Mouse (Mus musculus): Measurements from ENCODE around the gene Gata2. TPM values are rescaled to one million over a fixed set of nuclear protein-coding genes. Genes with fewer than 3 reads are reported as not detected.

The Gata2 gene
- polyA plus RNA-seq, 1 experiment from 2014 or later, result 5.5 TPM

- ATAC-seq (ENCODE audit: insufficient read depth, low FRiP score), result no peak
- WGBS, result 32% methylated on average over 7 of the region's 7 CpGs
- Histone ChIP-seq H3K4me2 (ENCODE audit: low read depth, low read length) (no peak overlapping the region), H3K4me3 (replicated peaks; ENCODE audit: low read length) (no peak overlapping the region), H3K36me3 (ENCODE audit: control insufficient read depth, insufficient read depth, low read length) (no peaks in the 10 kb centered on the region), H3K27me3 (ENCODE audit: control insufficient read depth, insufficient read depth, low read length) (peaks cover 67% of the 10 kb centered on the region), H3K9ac (ENCODE audit: low read length) (no peak overlapping the region), H3K27ac (ENCODE audit: low read length) (no peak overlapping the region), H3K9me3 (replicated peaks; ENCODE audit: control insufficient read depth, low read length) (no peaks in the 10 kb centered on the region), H3K4me1 (ENCODE audit: control insufficient read depth, insufficient read depth, low read length) (peaks cover 11% of the 10 kb centered on the region; the same call in 1 of the 2 replicates)
These were observed 11.7 kb downstream of the Gata2 start for GRCm38 (mm10) chr6:88205386-88205700.

- no peak overlapping the region for H3K9ac ChIP-seq (ENCODE audit: low read length)
- H3K36me3 ChIP-seq (ENCODE audit: control insufficient read depth, insufficient read depth, low read length), result no peaks in the 10 kb centered on the region
- no peak for ATAC-seq (ENCODE audit: insufficient read depth, low FRiP score)
- WGBS, result 30% methylated on average over 9 of the region's 9 CpGs
- H3K4me3 ChIP-seq (replicated peaks; ENCODE audit: low read length), result no peak overlapping the region
- no peaks in the 10 kb centered on the region for H3K9me3 ChIP-seq (replicated peaks; ENCODE audit: control insufficient read depth, low read length)
- peaks cover 11% of the 10 kb centered on the region; the same call in 1 of the 2 replicates for H3K4me1 ChIP-seq (ENCODE audit: control insufficient read depth, insufficient read depth, low read length)
- H3K4me2 ChIP-seq (ENCODE audit: low read depth, low read length), result no peak overlapping the region
- H3K27me3 ChIP-seq (ENCODE audit: control insufficient read depth, insufficient read depth, low read length), result peaks cover 61% of the 10 kb centered on the region
- no peak overlapping the region for H3K27ac ChIP-seq (ENCODE audit: low read length)
These were observed 12.2 kb downstream of the Gata2 start for GRCm38 (mm10) chr6:88205937-88206336.

GRCm38 (mm10) chr6:88206566-88206965, 12.9 kb downstream of the Gata2 start:
- Histone ChIP-seq H3K9me3 (replicated peaks; ENCODE audit: control insufficient read depth, low read length) (no peaks in the 10 kb centered on the region), H3K27me3 (ENCODE audit: control insufficient read depth, insufficient read depth, low read length) (peaks cover 55% of the 10 kb centered on the region), H3K36me3 (ENCODE audit: control insufficient read depth, insufficient read depth, low read length) (no peaks in the 10 kb centered on the region), H3K4me2 (ENCODE audit: low read depth, low read length) (no peak overlapping the region), H3K27ac (ENCODE audit: low read length) (no peak overlapping the region), H3K4me3 (replicated peaks; ENCODE audit: low read length) (no peak overlapping the region), H3K9ac (ENCODE audit: low read length) (no peak overlapping the region), H3K4me1 (ENCODE audit: control insufficient read depth, insufficient read depth, low read length) (peaks cover 11% of the 10 kb centered on the region; the same call in 1 of the 2 replicates)
- 48% methylated on average over 7 of the region's 7 CpGs for WGBS
- ATAC-seq (ENCODE audit: insufficient read depth, low FRiP score), result no peak

GRCm38 (mm10) chr6:88207403-88208033, 13.8 kb downstream of the Gata2 start:
- Histone ChIP-seq H3K4me2 (ENCODE audit: low read depth, low read length) (no peak overlapping the region), H3K4me1 (ENCODE audit: control insufficient read depth, insufficient read depth, low read length) (peaks cover 11% of the 10 kb centered on the region; the same call in 1 of the 2 replicates), H3K4me3 (replicated peaks; ENCODE audit: low read length) (no peak overlapping the region), H3K27me3 (ENCODE audit: control insufficient read depth, insufficient read depth, low read length) (peaks cover 45% of the 10 kb centered on the region), H3K9ac (ENCODE audit: low read length) (no peak overlapping the region), H3K9me3 (replicated peaks; ENCODE audit: control insufficient read depth, low read length) (no peaks in the 10 kb centered on the region), H3K27ac (ENCODE audit: low read length) (no peak overlapping the region), H3K36me3 (ENCODE audit: control insufficient read depth, insufficient read depth, low read length) (no peaks in the 10 kb centered on the region)
- ATAC-seq (ENCODE audit: insufficient read depth, low FRiP score), result no peak
- 87% methylated on average over 10 of the region's 10 CpGs for WGBS

GRCm38 (mm10) chr6:88208321-88208720, 14.6 kb downstream of the Gata2 start:
- peaks cover 10% of the 10 kb centered on the region; the same call in 1 of the 2 replicates for H3K4me1 ChIP-seq (ENCODE audit: control insufficient read depth, insufficient read depth, low read length)
- H3K9me3 ChIP-seq (replicated peaks; ENCODE audit: control insufficient read depth, low read length), result no peaks in the 10 kb centered on the region
- no peak for ATAC-seq (ENCODE audit: insufficient read depth, low FRiP score)
- H3K9ac ChIP-seq (ENCODE audit: low read length), result no peak overlapping the region
- peaks cover 39% of the 10 kb centered on the region for H3K27me3 ChIP-seq (ENCODE audit: control insufficient read depth, insufficient read depth, low read length)
- no peak overlapping the region for H3K4me3 ChIP-seq (replicated peaks; ENCODE audit: low read length)
- no peak overlapping the region for H3K27ac ChIP-seq (ENCODE audit: low read length)
- H3K36me3 ChIP-seq (ENCODE audit: control insufficient read depth, insufficient read depth, low read length), result no peaks in the 10 kb centered on the region
- WGBS, result 89% methylated on average over 3 of the region's 3 CpGs
- no peak overlapping the region for H3K4me2 ChIP-seq (ENCODE audit: low read depth, low read length)

GRCm38 (mm10) chr6:88209453-88209852, 15.8 kb downstream of the Gata2 start:
- no peak overlapping the region for H3K9ac ChIP-seq (ENCODE audit: low read length)
- ATAC-seq (ENCODE audit: insufficient read depth, low FRiP score), result no peak
- H3K4me1 ChIP-seq (ENCODE audit: control insufficient read depth, insufficient read depth, low read length), result peaks cover 6% of the 10 kb centered on the region; the same call in 1 of the 2 replicates
- H3K4me3 ChIP-seq (replicated peaks; ENCODE audit: low read length), result no peak overlapping the region
- H3K36me3 ChIP-seq (ENCODE audit: control insufficient read depth, insufficient read depth, low read length), result no peaks in the 10 kb centered on the region
- peaks cover 28% of the 10 kb centered on the region for H3K27me3 ChIP-seq (ENCODE audit: control insufficient read depth, insufficient read depth, low read length)
- 82% methylated on average over 5 of the region's 5 CpGs for WGBS
- no peaks in the 10 kb centered on the region for H3K9me3 ChIP-seq (replicated peaks; ENCODE audit: control insufficient read depth, low read length)
- H3K27ac ChIP-seq (ENCODE audit: low read length), result no peak overlapping the region
- H3K4me2 ChIP-seq (ENCODE audit: low read depth, low read length), result no peak overlapping the region

GRCm38 (mm10) chr6:88210182-88210581, 16.5 kb downstream of the Gata2 start:
- Histone ChIP-seq H3K4me1 (ENCODE audit: control insufficient read depth, insufficient read depth, low read length) (no peaks in the 10 kb centered on the region), H3K4me3 (replicated peaks; ENCODE audit: low read length) (no peak overlapping the region), H3K27me3 (ENCODE audit: control insufficient read depth, insufficient read depth, low read length) (peaks cover 21% of the 10 kb centered on the region), H3K27ac (ENCODE audit: low read length) (no peak overlapping the region), H3K36me3 (ENCODE audit: control insufficient read depth, insufficient read depth, low read length) (no peaks in the 10 kb centered on the region), H3K4me2 (ENCODE audit: low read depth, low read length) (no peak overlapping the region), H3K9ac (ENCODE audit: low read length) (no peak overlapping the region), H3K9me3 (replicated peaks; ENCODE audit: control insufficient read depth, low read length) (no peaks in the 10 kb centered on the region)
- no peak for ATAC-seq (ENCODE audit: insufficient read depth, low FRiP score)
- 54% methylated on average over 3 of the region's 3 CpGs for WGBS

- 34% methylated on average over 6 of the region's 6 CpGs for WGBS
- no peak overlapping the region for H3K27ac ChIP-seq (ENCODE audit: low read length)
- no peaks in the 10 kb centered on the region for H3K36me3 ChIP-seq (ENCODE audit: control insufficient read depth, insufficient read depth, low read length)
- no peaks in the 10 kb centered on the region; the same call in 1 of the 2 replicates for H3K9me3 ChIP-seq (replicated peaks; ENCODE audit: control insufficient read depth, low read length)
- H3K4me3 ChIP-seq (replicated peaks; ENCODE audit: low read length), result no peak overlapping the region
- H3K9ac ChIP-seq (ENCODE audit: low read length), result no peak overlapping the region
- no peaks in the 10 kb centered on the region for H3K27me3 ChIP-seq (ENCODE audit: control insufficient read depth, insufficient read depth, low read length)
- ATAC-seq (ENCODE audit: insufficient read depth, low FRiP score), result no peak
- no peaks in the 10 kb centered on the region; the same call in 1 of the 2 replicates for H3K4me1 ChIP-seq (ENCODE audit: control insufficient read depth, insufficient read depth, low read length)
- no peak overlapping the region for H3K4me2 ChIP-seq (ENCODE audit: low read depth, low read length)
These were observed 22.1 kb downstream of the Gata2 start for GRCm38 (mm10) chr6:88215797-88216196.

- H3K27me3 ChIP-seq (ENCODE audit: control insufficient read depth, insufficient read depth, low read length), result no peaks in the 10 kb centered on the region
- H3K36me3 ChIP-seq (ENCODE audit: control insufficient read depth, insufficient read depth, low read length), result no peaks in the 10 kb centered on the region
- no peaks in the 10 kb centered on the region; the same call in 1 of the 2 replicates for H3K9me3 ChIP-seq (replicated peaks; ENCODE audit: control insufficient read depth, low read length)
- ATAC-seq (ENCODE audit: insufficient read depth, low FRiP score), result no peak
- H3K4me3 ChIP-seq (replicated peaks; ENCODE audit: low read length), result no peak overlapping the region
- no peak overlapping the region for H3K9ac ChIP-seq (ENCODE audit: low read length)
- H3K4me1 ChIP-seq (ENCODE audit: control insufficient read depth, insufficient read depth, low read length), result no peaks in the 10 kb centered on the region; the same call in 1 of the 2 replicates
- no peak overlapping the region for H3K27ac ChIP-seq (ENCODE audit: low read length)
- no peak overlapping the region for H3K4me2 ChIP-seq (ENCODE audit: low read depth, low read length)
- WGBS, result 73% methylated on average over 4 of the region's 4 CpGs
These were observed 22.5 kb downstream of the Gata2 start for GRCm38 (mm10) chr6:88216199-88216598.

Data from stomach, embryonic 16.5 days (tissue).